Mouse (Mus musculus): Measurements from ENCODE around the gene Pmepa1. TPM values are rescaled to one million over a fixed set of nuclear protein-coding genes. Genes with fewer than 3 reads are reported as not detected.

The Pmepa1 gene
- polyA plus RNA-seq, 1 experiment from 2014 or later = 1.2 TPM

GRCm38 (mm10) chr2:173216840-173217239, 59.5 kb downstream of the Pmepa1 start:
- H3K36me3 ChIP-seq = no peaks in the 10 kb centered on the region
- no peak overlapping the region for H3K27ac ChIP-seq (replicated peaks)
- H3K4me1 ChIP-seq = peaks cover 9% of the 10 kb centered on the region; the same call in 1 of the 2 replicates
- H3K27me3 ChIP-seq (ENCODE audit: low read depth, poor library complexity, severe bottlenecking) = no peaks in the 10 kb centered on the region
- 88% methylated on average over 7 of the region's 7 CpGs for WGBS
- no peaks in the 10 kb centered on the region for H3K9me3 ChIP-seq (replicated peaks)
- peak; percentile 9 for DNase-seq (ENCODE audit: low spot score)
- H3K4me3 ChIP-seq = no peak overlapping the region

GRCm38 (mm10) chr2:173212227-173212626, 64.1 kb downstream of the Pmepa1 start:
- peak; percentile 8 for DNase-seq (ENCODE audit: low spot score)
- WGBS = 85% methylated on average over 4 of the region's 4 CpGs
- Histone ChIP-seq H3K27ac (replicated peaks) (no peak overlapping the region), H3K27me3 (ENCODE audit: low read depth, poor library complexity, severe bottlenecking) (no peaks in the 10 kb centered on the region), H3K36me3 (no peaks in the 10 kb centered on the region), H3K4me3 (no peak overlapping the region), H3K9me3 (replicated peaks) (no peaks in the 10 kb centered on the region), H3K4me1 (no peaks in the 10 kb centered on the region)

- 95% methylated on average over 7 of the region's 7 CpGs for WGBS
- no peak overlapping the region for H3K27ac ChIP-seq (replicated peaks)
- DNase-seq (ENCODE audit: low spot score) = peak; percentile 10
- H3K27me3 ChIP-seq (ENCODE audit: low read depth, poor library complexity, severe bottlenecking) = no peaks in the 10 kb centered on the region
- H3K4me3 ChIP-seq = no peak overlapping the region
- no peaks in the 10 kb centered on the region for H3K9me3 ChIP-seq (replicated peaks)
- H3K4me1 ChIP-seq = no peaks in the 10 kb centered on the region
- H3K36me3 ChIP-seq = no peaks in the 10 kb centered on the region
Observed at GRCm38 (mm10) chr2:173209091-173209815, 67.1 kb downstream of the Pmepa1 start.

GRCm38 (mm10) chr2:173207051-173207450, 69.3 kb downstream of the Pmepa1 start:
- 96% methylated on average over 3 of the region's 3 CpGs for WGBS
- no peaks in the 10 kb centered on the region for H3K36me3 ChIP-seq
- no peaks in the 10 kb centered on the region for H3K27me3 ChIP-seq (ENCODE audit: low read depth, poor library complexity, severe bottlenecking)
- no peak overlapping the region for H3K4me3 ChIP-seq
- H3K4me1 ChIP-seq = no peaks in the 10 kb centered on the region
- no peak overlapping the region for H3K27ac ChIP-seq (replicated peaks)
- peak; percentile 6 for DNase-seq (ENCODE audit: low spot score)
- no peaks in the 10 kb centered on the region for H3K9me3 ChIP-seq (replicated peaks)

- peak; percentile 8 for DNase-seq (ENCODE audit: low spot score)
- Histone ChIP-seq H3K4me3 (no peak overlapping the region), H3K9me3 (replicated peaks) (no peaks in the 10 kb centered on the region), H3K27me3 (ENCODE audit: low read depth, poor library complexity, severe bottlenecking) (no peaks in the 10 kb centered on the region), H3K36me3 (no peaks in the 10 kb centered on the region), H3K27ac (replicated peaks) (no peak overlapping the region), H3K4me1 (no peaks in the 10 kb centered on the region)
- 90% methylated on average over 14 of the region's 14 CpGs for WGBS
Observed at GRCm38 (mm10) chr2:173205563-173206099, 70.7 kb downstream of the Pmepa1 start.

- peak; percentile 10 for DNase-seq (ENCODE audit: low spot score)
- H3K4me3 ChIP-seq = no peak overlapping the region
- no peak overlapping the region for H3K27ac ChIP-seq (replicated peaks)
- 62% methylated on average over 3 of the region's 4 CpGs for WGBS
- no peaks in the 10 kb centered on the region for H3K9me3 ChIP-seq (replicated peaks)
- no peaks in the 10 kb centered on the region for H3K4me1 ChIP-seq
- no peaks in the 10 kb centered on the region for H3K36me3 ChIP-seq
- no peaks in the 10 kb centered on the region for H3K27me3 ChIP-seq (ENCODE audit: low read depth, poor library complexity, severe bottlenecking)
Observed at GRCm38 (mm10) chr2:173204671-173205070, 71.7 kb downstream of the Pmepa1 start.

GRCm38 (mm10) chr2:173203726-173204125, 72.6 kb downstream of the Pmepa1 start:
- no peak overlapping the region for H3K4me3 ChIP-seq
- WGBS = 92% methylated on average over 3 of the region's 3 CpGs
- no peaks in the 10 kb centered on the region for H3K27me3 ChIP-seq (ENCODE audit: low read depth, poor library complexity, severe bottlenecking)
- H3K4me1 ChIP-seq = no peaks in the 10 kb centered on the region
- H3K9me3 ChIP-seq (replicated peaks) = no peaks in the 10 kb centered on the region
- no peaks in the 10 kb centered on the region for H3K36me3 ChIP-seq
- DNase-seq (ENCODE audit: low spot score) = peak; percentile 3
- no peak overlapping the region for H3K27ac ChIP-seq (replicated peaks)

GRCm38 (mm10) chr2:173202924-173203689, 73.2 kb downstream of the Pmepa1 start:
- Histone ChIP-seq H3K27ac (replicated peaks) (no peak overlapping the region), H3K4me1 (no peaks in the 10 kb centered on the region), H3K4me3 (no peak overlapping the region), H3K9me3 (replicated peaks) (no peaks in the 10 kb centered on the region), H3K36me3 (no peaks in the 10 kb centered on the region), H3K27me3 (ENCODE audit: low read depth, poor library complexity, severe bottlenecking) (no peaks in the 10 kb centered on the region)
- peak; percentile 8 for DNase-seq (ENCODE audit: low spot score)
- 91% methylated on average over 19 of the region's 19 CpGs for WGBS

GRCm38 (mm10) chr2:173194796-173195195, 81.5 kb downstream of the Pmepa1 start:
- Histone ChIP-seq H3K4me1 (no peaks in the 10 kb centered on the region), H3K27ac (replicated peaks) (no peak overlapping the region), H3K4me3 (no peak overlapping the region), H3K36me3 (no peaks in the 10 kb centered on the region), H3K27me3 (ENCODE audit: low read depth, poor library complexity, severe bottlenecking) (no peaks in the 10 kb centered on the region), H3K9me3 (replicated peaks) (no peaks in the 10 kb centered on the region)
- no peak for DNase-seq (ENCODE audit: low spot score)
- WGBS = 88% methylated on average over 4 of the region's 4 CpGs

- no peak overlapping the region for H3K4me3 ChIP-seq
- no peaks in the 10 kb centered on the region for H3K9me3 ChIP-seq (replicated peaks)
- no peaks in the 10 kb centered on the region for H3K36me3 ChIP-seq
- H3K27ac ChIP-seq (replicated peaks) = no peak overlapping the region
- H3K27me3 ChIP-seq (ENCODE audit: low read depth, poor library complexity, severe bottlenecking) = peaks cover 11% of the 10 kb centered on the region
- 35% methylated on average over 8 of the region's 8 CpGs for WGBS
- DNase-seq (ENCODE audit: low spot score) = peak; percentile 9
- peaks cover 3% of the 10 kb centered on the region; the same call in 1 of the 2 replicates for H3K4me1 ChIP-seq
Observed at GRCm38 (mm10) chr2:173187182-173187855, 89.0 kb downstream of the Pmepa1 start.

GRCm38 (mm10) chr2:173186047-173186943, 90.0 kb downstream of the Pmepa1 start:
- WGBS = 38% methylated on average over 26 of the region's 26 CpGs
- Histone ChIP-seq H3K27me3 (ENCODE audit: low read depth, poor library complexity, severe bottlenecking) (peaks cover 15% of the 10 kb centered on the region), H3K9me3 (replicated peaks) (no peaks in the 10 kb centered on the region), H3K36me3 (no peaks in the 10 kb centered on the region), H3K4me3 (no peak overlapping the region), H3K4me1 (peaks cover 3% of the 10 kb centered on the region; the same call in 1 of the 2 replicates), H3K27ac (replicated peaks) (no peak overlapping the region)
- DNase-seq (ENCODE audit: low spot score) = peak; percentile 88

GRCm38 (mm10) chr2:173185282-173185681, 91.1 kb downstream of the Pmepa1 start:
- H3K4me3 ChIP-seq = no peak overlapping the region
- DNase-seq (ENCODE audit: low spot score) = peak; percentile 10
- WGBS = 78% methylated on average over 6 of the region's 6 CpGs
- peaks cover 3% of the 10 kb centered on the region; the same call in 1 of the 2 replicates for H3K4me1 ChIP-seq
- no peaks in the 10 kb centered on the region for H3K36me3 ChIP-seq
- H3K27ac ChIP-seq (replicated peaks) = no peak overlapping the region
- no peaks in the 10 kb centered on the region for H3K9me3 ChIP-seq (replicated peaks)
- peaks cover 15% of the 10 kb centered on the region for H3K27me3 ChIP-seq (ENCODE audit: low read depth, poor library complexity, severe bottlenecking)
